29 mouse cellular contexts compared by ENCODE assay signal in the genomic region with DNA sequence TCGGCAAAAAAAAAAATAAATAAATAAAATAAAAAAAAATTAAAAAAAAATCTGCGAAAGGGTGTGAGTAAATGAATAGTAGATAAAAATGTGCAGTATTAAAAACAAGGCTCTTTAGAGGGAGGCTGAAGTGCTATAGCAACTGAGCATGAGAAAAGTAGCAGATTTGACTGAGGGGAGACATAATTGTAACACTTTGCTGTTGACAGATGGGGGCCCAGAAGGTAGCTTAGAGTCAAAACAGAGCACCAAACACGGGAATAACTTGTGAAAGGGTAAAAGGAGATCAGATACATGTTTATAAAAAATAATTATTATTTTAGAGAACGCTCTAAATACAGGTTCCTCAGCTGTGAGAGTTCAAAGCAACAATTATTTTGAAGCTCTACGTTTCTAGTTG.
DNase-seq lines count a peak whose midpoint lies in the region; ATAC-seq lines count a peak whose summit lies in the region.
"Had no signal": no experiment of that assay in that cellular context is flagged by ENCODE, and none has a peak within 500 bp of the region (broad histone marks: within the 10 kb centered on the region; RNA-seq: fewer than 3 reads in every experiment).

No protein-coding gene starts in this region.

- H3K4me2 ChIP-seq in forebrain, embryonic 14.5 days (ENCODE audit: low read length), result no peak overlapping the region
- no peak overlapping the region for H3K4me2 ChIP-seq in forebrain, embryonic 13.5 days
- H3K4me2 ChIP-seq: embryonic facial prominence, embryonic 13.5 days; forebrain, embryonic 12.5 days; heart, embryonic 13.5 days; hindbrain, embryonic 14.5 days had no signal

- no peak overlapping the region for H3K9ac ChIP-seq in forebrain, embryonic 14.5 days (ENCODE audit: low read length)
- H3K9ac ChIP-seq in forebrain, embryonic 13.5 days, result no peak overlapping the region
- H3K9ac ChIP-seq: embryonic facial prominence, embryonic 13.5 days; forebrain, embryonic 12.5 days; forebrain, postnatal 0 days; heart, embryonic 13.5 days; hindbrain, embryonic 14.5 days had no signal

- WGBS in forebrain, embryonic 14.5 days, result 71% methylated on average over 5 of the region's 5 CpGs
- WGBS in forebrain, embryonic 13.5 days, result 82% methylated on average over 5 of the region's 5 CpGs

- H3K4me1 ChIP-seq in forebrain, embryonic 14.5 days (ENCODE audit: control insufficient read depth, insufficient read depth, low read length), result no peaks in the 10 kb centered on the region
- H3K4me1 ChIP-seq in forebrain, embryonic 13.5 days, result no peaks in the 10 kb centered on the region
- H3K4me1 ChIP-seq: embryonic facial prominence, embryonic 10.5 days; embryonic facial prominence, embryonic 13.5 days; forebrain, embryonic 12.5 days; heart, embryonic 10.5 days; heart, embryonic 13.5 days had no signal

- no peak overlapping the region for H3K4me3 ChIP-seq in forebrain, embryonic 14.5 days (ENCODE audit: low read depth, low read length)
- H3K4me3 ChIP-seq in forebrain, embryonic 13.5 days, result no peak overlapping the region
- H3K4me3 ChIP-seq: embryonic facial prominence, embryonic 10.5 days; embryonic facial prominence, embryonic 13.5 days; erythroblast, embryonic 14.5 days; forebrain, embryonic 12.5 days; gastrocnemius, adult 2 months; heart, embryonic 10.5 days; heart, embryonic 13.5 days had no signal

- H3K36me3 ChIP-seq in forebrain, embryonic 14.5 days (ENCODE audit: control insufficient read depth, insufficient read depth, low read length), result no peaks in the 10 kb centered on the region
- H3K36me3 ChIP-seq in forebrain, embryonic 13.5 days (ENCODE audit: poor library complexity, severe bottlenecking), result no peaks in the 10 kb centered on the region
- H3K36me3 ChIP-seq: embryonic facial prominence, embryonic 10.5 days; embryonic facial prominence, embryonic 13.5 days; forebrain, embryonic 12.5 days; heart, embryonic 10.5 days; heart, embryonic 13.5 days had no signal

- no peaks in the 10 kb centered on the region for H3K9me3 ChIP-seq in forebrain, embryonic 14.5 days (replicated peaks; ENCODE audit: control insufficient read depth, low read length)
- H3K9me3 ChIP-seq in forebrain, embryonic 13.5 days (replicated peaks), result no peaks in the 10 kb centered on the region
- H3K9me3 ChIP-seq: embryonic facial prominence, embryonic 10.5 days; embryonic facial prominence, embryonic 13.5 days; forebrain, embryonic 12.5 days; heart, embryonic 10.5 days; heart, embryonic 13.5 days had no signal

- DNase-seq in forebrain, embryonic 14.5 days (ENCODE audit: low spot score), result peak; percentile 52
- DNase-seq in brain, adult 2 months (ENCODE audit: low read depth, low spot score), result peak; percentile 20
- peak; percentile 23 to 29 for DNase-seq in layer of hippocampus, adult 8-10 months (ENCODE audit: low spot score in 2 of 2)
- no peak for DNase-seq in heart, adult 9 months (ENCODE audit: low spot score in 2 of 2)
- no peak for DNase-seq in heart, adult 11 months
- DNase-seq: adrenal gland, adult 8-10 months; adrenal gland, postnatal 25 days; cerebellum, adult 11 months; cerebellum, adult 8-10 months; cerebellum, postnatal 10 days; cerebellum, postnatal 36 days; embryo, embryonic 11 days; forebrain, postnatal 0 days; gastrocnemius, adult 2 months; gastrocnemius, postnatal 14 days; heart, adult 18-20 months; heart, postnatal 14 days; heart, postnatal 4 days had no signal

- no peak overlapping the region for H3K27ac ChIP-seq in forebrain, embryonic 14.5 days (ENCODE audit: low read depth, low read length)
- no peak overlapping the region for H3K27ac ChIP-seq in forebrain, embryonic 13.5 days
- H3K27ac ChIP-seq: embryonic facial prominence, embryonic 10.5 days; embryonic facial prominence, embryonic 13.5 days; forebrain, embryonic 12.5 days; gastrocnemius, adult 2 months; heart, embryonic 10.5 days; heart, embryonic 13.5 days; hindbrain, embryonic 14.5 days; hindbrain, postnatal 0 days had no signal

- ATAC-seq in forebrain, embryonic 14.5 days, result no peak
- ATAC-seq in forebrain, embryonic 13.5 days, result no peak
- ATAC-seq: activated CD4-positive, CD25-positive, alpha-beta regulatory T cell, adult 4 months; forebrain, postnatal 0 days; hindbrain, postnatal 0 days; inflammation-experienced regulatory T-cells, adult 6 months had no signal

- H3K27me3 ChIP-seq in forebrain, embryonic 14.5 days (replicated peaks; ENCODE audit: control insufficient read depth, insufficient read depth, low read length), result no peaks in the 10 kb centered on the region
- no peaks in the 10 kb centered on the region for H3K27me3 ChIP-seq in forebrain, embryonic 13.5 days
- H3K27me3 ChIP-seq: embryonic facial prominence, embryonic 13.5 days; forebrain, embryonic 12.5 days; heart, embryonic 13.5 days had no signal

Comparison
In these comparisons a context has a peak if more than half of its experiments do, and no peak if none do; other contexts are left out.
1. DNase-seq: peak in forebrain, embryonic 14.5 days (single experiment), brain, adult 2 months (single experiment) and layer of hippocampus, adult 8-10 months (2 of 2); none in heart, adult 9 months (0 of 2) and heart, adult 11 months (single experiment).